Mouse (Mus musculus) CH12.LX (cell line): ENCODE results near the gene Ggps1. TPM values are rescaled to one million over a fixed set of nuclear protein-coding genes. Genes with fewer than 3 reads are reported as not detected.

ENCODE experiments used
- DNase-seq: peaks from one replicate; pipeline ENCODE4 v3.0.0-alpha.2; 2013; ENCODE audit errors: extremely low read depth
- H3K27ac ChIP-seq: 2 replicates; pipeline ENCODE4 v1.5.1; 2012; ENCODE audit warnings: low read depth, mild to moderate bottlenecking, control low read depth, moderate library complexity; ENCODE audit not compliant: insufficient read depth
- H3K27me3 ChIP-seq: replicated peaks from 2 replicates; pipeline ENCODE3; 2012; ENCODE audit warnings: inconsistent platforms
- H3K36me3 ChIP-seq, 2 experiments: replicated peaks in 1 of 2; 2 replicates each; pipeline versions ENCODE3 to v1.6.1; 2012; ENCODE audit warnings: inconsistent platforms in 1 of 2, low read length in 1 of 2, mild to moderate bottlenecking in 1 of 2, mixed read lengths in 1 of 2, moderate library complexity in 1 of 2; ENCODE audit not compliant: control insufficient read depth in 1 of 2, insufficient read depth in 1 of 2
- H3K4me1 ChIP-seq, 2 experiments: 2 replicates each; pipeline ENCODE4 v1.6.1; 2012; ENCODE audit warnings: inconsistent platforms in 1 of 2, moderate library complexity in 1 of 2; ENCODE audit not compliant: insufficient read depth in 2 of 2, control insufficient read depth in 1 of 2
- H3K4me2 ChIP-seq: 2 replicates; pipeline ENCODE4 v1.6.1; 2012; ENCODE audit warnings: low read depth, mild to moderate bottlenecking, control low read depth; ENCODE audit not compliant: poor library complexity, insufficient read depth, severe bottlenecking
- H3K4me3 ChIP-seq, 3 experiments: fragments of 150-350 bp in 1 of 3; sonication (generic) in 1 of 3; replicated peaks in 1 of 3; 2 replicates each; pipeline versions ENCODE3 to v1.5.1; 2011 to 2012; ENCODE audit warnings: low read depth in 2 of 3, low read length in 2 of 3, mild to moderate bottlenecking in 2 of 3, moderate library complexity in 2 of 3, control low read depth in 1 of 3, improper control_type of control experiment in 1 of 3, inconsistent platforms in 1 of 3, mixed read lengths in 1 of 3; ENCODE audit not compliant: poor library complexity in 1 of 3
- H3K79me2 ChIP-seq: replicated peaks from 2 replicates; pipeline ENCODE4 v1.6.1; 2012; ENCODE audit warnings: mild to moderate bottlenecking, moderate library complexity; ENCODE audit not compliant: control insufficient read depth, poor library complexity, insufficient read depth, severe bottlenecking; ENCODE audit errors: extremely low read depth
- H3K9ac ChIP-seq: 2 replicates; pipeline ENCODE4 v1.6.1; 2012; ENCODE audit warnings: low read depth, mild to moderate bottlenecking, control low read depth, moderate library complexity; ENCODE audit not compliant: insufficient read depth
- H3K9me3 ChIP-seq: replicated peaks from 2 replicates; pipeline ENCODE3; 2012; ENCODE audit warnings: low read length, inconsistent platforms, mixed read lengths
- CHD1 ChIP-seq: IDR thresholded peaks from 2 replicates; pipeline ENCODE4 v1.6.1; 2012; ENCODE audit warnings: low read depth, low read length, improper control_type of control experiment, inconsistent platforms
- CHD2 ChIP-seq: IDR thresholded peaks from 2 replicates; pipeline ENCODE4 v1.6.1; 2011; ENCODE audit warnings: low read length, improper control_type of control experiment
- E2F4 ChIP-seq: IDR thresholded peaks from 2 replicates; pipeline ENCODE4 v1.6.1; 2011; ENCODE audit warnings: low read depth, low read length, improper control_type of control experiment; ENCODE audit not compliant: insufficient replicate concordance
- ELF1 ChIP-seq: IDR thresholded peaks from 2 replicates; pipeline ENCODE4 v1.6.1; 2014; ENCODE audit warnings: low read depth, mild to moderate bottlenecking, inconsistent platforms, low read length, improper control_type of control experiment
- EP300 ChIP-seq: IDR thresholded peaks from 2 replicates; pipeline ENCODE4 v1.6.1; 2011; ENCODE audit warnings: low read length, improper control_type of control experiment
- ETS1 ChIP-seq: conservative IDR thresholded peaks from 2 replicates; pipeline ENCODE4 v1.6.1; 2012; ENCODE audit warnings: low read depth, mild to moderate bottlenecking, inconsistent platforms, low read length, improper control_type of control experiment, moderate library complexity
- HCFC1 ChIP-seq: IDR thresholded peaks from 2 replicates; pipeline ENCODE4 v1.6.1; 2012; ENCODE audit warnings: low read depth, mild to moderate bottlenecking, inconsistent platforms, low read length, improper control_type of control experiment
- IRF4 ChIP-seq: IDR thresholded peaks from 2 replicates; pipeline ENCODE4 v1.6.1; 2014; ENCODE audit warnings: low read depth, mild to moderate bottlenecking, inconsistent platforms, low read length, improper control_type of control experiment
- MAFK ChIP-seq: IDR thresholded peaks from 2 replicates; pipeline ENCODE4 v1.6.1; 2011; ENCODE audit warnings: low read length, improper control_type of control experiment; ENCODE audit not compliant: insufficient replicate concordance
- MAX ChIP-seq: IDR thresholded peaks from 2 replicates; pipeline ENCODE4 v1.6.1; 2011; ENCODE audit warnings: low read length, improper control_type of control experiment
- MAZ ChIP-seq: IDR thresholded peaks from 2 replicates; pipeline ENCODE4 v1.6.1; 2012; ENCODE audit warnings: low read depth, mild to moderate bottlenecking, inconsistent platforms, low read length, improper control_type of control experiment, moderate library complexity
- MYC ChIP-seq: IDR thresholded peaks from 2 replicates; pipeline ENCODE4 v1.6.1; 2011; ENCODE audit warnings: low read depth, mild to moderate bottlenecking, improper control_type of control experiment, low read length
- POLR2A ChIP-seq: IDR thresholded peaks from 2 replicates; pipeline ENCODE4 v1.6.1; 2011; ENCODE audit warnings: low read depth, mild to moderate bottlenecking, improper control_type of control experiment, low read length
- POLR2AphosphoS2 ChIP-seq: IDR thresholded peaks from 2 replicates; pipeline ENCODE4 v1.6.1; 2011; ENCODE audit warnings: low read depth, low read length, improper control_type of control experiment
- RCOR1 ChIP-seq: conservative IDR thresholded peaks from 2 replicates; pipeline ENCODE4 v1.6.1; 2012; ENCODE audit warnings: low read depth, mild to moderate bottlenecking, inconsistent platforms, low read length, improper control_type of control experiment
- SIN3A ChIP-seq: IDR thresholded peaks from 2 replicates; pipeline ENCODE4 v1.6.1; 2012; ENCODE audit warnings: low read length, improper control_type of control experiment, inconsistent platforms
- SMC3 ChIP-seq: IDR thresholded peaks from 2 replicates; pipeline ENCODE4 v1.6.1; 2011; ENCODE audit warnings: low read depth, low read length, improper control_type of control experiment
- TBP ChIP-seq: conservative IDR thresholded peaks from 2 replicates; pipeline ENCODE4 v1.6.1; 2011; ENCODE audit warnings: low read depth, low read length, improper control_type of control experiment
- TCF12 ChIP-seq: IDR thresholded peaks from 2 replicates; pipeline ENCODE4 v1.6.1; 2014; ENCODE audit warnings: low read depth, mild to moderate bottlenecking, inconsistent platforms, low read length, improper control_type of control experiment
- UBTF ChIP-seq: IDR thresholded peaks from 2 replicates; pipeline ENCODE4 v1.6.1; 2012; ENCODE audit warnings: low read depth, mild to moderate bottlenecking, inconsistent platforms, low read length, improper control_type of control experiment, moderate library complexity
- USF1 ChIP-seq: IDR thresholded peaks from 2 replicates; pipeline ENCODE4 v1.6.1; 2014; ENCODE audit warnings: low read depth, mild to moderate bottlenecking, inconsistent platforms, low read length, improper control_type of control experiment
- USF2 ChIP-seq: conservative IDR thresholded peaks from 2 replicates; pipeline ENCODE4 v1.6.1; 2011; ENCODE audit warnings: low read depth, low read length, improper control_type of control experiment
- ZC3H11A ChIP-seq: IDR thresholded peaks from 2 replicates; pipeline ENCODE4 v1.6.1; 2012; ENCODE audit warnings: low read depth, mild to moderate bottlenecking, inconsistent platforms, low read length, improper control_type of control experiment
- ZKSCAN1 ChIP-seq: IDR thresholded peaks from 2 replicates; pipeline ENCODE4 v1.6.1; 2012; ENCODE audit warnings: low read depth, inconsistent platforms, low read length, improper control_type of control experiment, borderline replicate concordance
- dilution Hi-C: fragments of 300-500 bp; cut with MboI; formaldehyde crosslinking; loops from 2 replicates; pipeline ENCODE4 v1.14.3; 2020; ENCODE audit warnings: low sequenced_read_pairs; ENCODE audit not compliant: extremely low pct_unique_long_range_greater_than_20kb, extremely low pct_ligation_motif_present
- in situ Hi-C: fragments of 300-500 bp; cut with MboI; formaldehyde crosslinking; loops from 3 replicates; pipeline ENCODE4 v1.14.3; 2019; ENCODE audit warnings: low sequenced_read_pairs, low pct_ligation_motif_present, low pct_unique_long_range_greater_than_20kb, mixed read lengths
- polyA plus RNA-seq: library from polyadenylated mRNA; unstranded; fragments of >175 nt; gene quantifications from 2 replicates; pipeline ENCODE4 v1.2.1, GENCODE M21; 2012; ENCODE audit warnings: low read depth; ENCODE audit not compliant: insufficient read length
- total RNA-seq, 2 experiments: library from RNA; depleted of rRNA; stranded (reverse); fragments of 300-350 nt in 1 of 2; fragments of >200 nt in 1 of 2; gene quantifications; 2 replicates each; pipeline ENCODE4 v1.2.3; 2012 to 2014

Gene Ggps1
- total and polyA plus RNA-seq, 3 experiments, result 21.6 to 48.7 (median 38.0) TPM

DNA sequence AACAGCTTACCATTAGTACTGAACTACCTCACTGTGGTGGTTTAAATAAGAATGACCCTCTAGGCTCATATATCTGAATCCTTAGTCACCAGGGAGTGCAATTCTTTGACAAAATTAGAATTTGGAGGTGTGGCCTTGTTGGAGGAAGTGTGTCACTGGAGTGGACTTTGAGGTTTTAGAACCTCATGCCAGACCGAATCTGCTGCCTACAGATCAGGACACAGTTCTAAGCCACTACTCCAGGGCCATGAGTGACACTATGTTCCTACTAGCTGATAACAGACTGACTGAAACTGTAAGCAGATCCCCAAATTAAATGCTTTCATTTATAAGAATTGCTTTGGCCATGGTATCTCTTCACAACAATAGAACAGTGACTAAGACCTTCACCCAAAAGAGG, 13.4 kb downstream of the Ggps1 start:
- Histone ChIP-seq H3K4me1 (peaks cover 0 to 6% of the 10 kb centered on the region in 2 experiments; a peak in 1 of 4 replicates), H3K27me3 (no peaks in the 10 kb centered on the region), H3K4me2 (no peak overlapping the region), H3K9me3 (no peaks in the 10 kb centered on the region), H3K36me3 (peaks cover 28 to 60% of the 10 kb centered on the region in 2 experiments), H3K79me2 (no peaks in the 10 kb centered on the region), H3K9ac (no peak overlapping the region), H3K4me3 (no peak overlapping the region), H3K27ac (no peak overlapping the region)
- dilution Hi-C loops (no loop called here), in situ Hi-C loops (no loop called here)
- no peak for DNase-seq
- no peak for TF ChIP-seq MYC
- no peak for TF ChIP-seq CHD1
- no peak for TF ChIP-seq TCF12
- TF ChIP-seq USF1, result no peak
- no peak for TF ChIP-seq TBP
- no peak for TF ChIP-seq CHD2
- TF ChIP-seq IRF4, result no peak
- TF ChIP-seq POLR2AphosphoS2, result no peak
- TF ChIP-seq HCFC1, result no peak

- DNase-seq, result no peak
- Histone ChIP-seq H3K79me2 (no peaks in the 10 kb centered on the region), H3K36me3 (peaks cover 15 to 27% of the 10 kb centered on the region in 2 experiments), H3K27ac (no peak overlapping the region), H3K9me3 (no peaks in the 10 kb centered on the region), H3K4me2 (no peak overlapping the region), H3K4me3 (no peak overlapping the region), H3K9ac (no peak overlapping the region), H3K27me3 (no peaks in the 10 kb centered on the region), H3K4me1 (peaks cover 3 to 10% of the 10 kb centered on the region in 2 experiments; a peak in 2 of 4 replicates)
- dilution Hi-C loops (no loop called here), in situ Hi-C loops (no loop called here)
- TF ChIP-seq ZKSCAN1 (no peak), MAFK (no peak), USF2 (no peak), ETS1 (no peak), ZC3H11A (no peak), EP300 (no peak), TBP (no peak), UBTF (no peak), MAX (no peak), SIN3A (no peak), TCF12 (no peak), MAZ (no peak), ELF1 (no peak), POLR2A (no peak), USF1 (no peak), RCOR1 (no peak), E2F4 (no peak), SMC3 (no peak)
Observed at GRCm38 (mm10) chr13:14044521-14044920, 18.8 kb downstream of the Ggps1 start.
